Mouse (Mus musculus) heart, embryonic 11.5 days (tissue): ENCODE measurements around the gene P2ry14. TPM values are rescaled to one million over a fixed set of nuclear protein-coding genes. Genes with fewer than 3 reads are reported as not detected.
A peak's percentile ranks its signal among the peaks of the same experiment; 100 is the strongest.
"Not testable (repeated sequence)": the region's sequence is repeated elsewhere in the genome, so short reads cannot be mapped to it uniquely, and the experiment has no call there.

Source experiments
- ATAC-seq: fragments of 200-750 bp; cut with Nextera tagmentation; replicated peaks from 2 replicates; pipeline ENCODE4 v1.8.0; 2017; ENCODE audit warnings: moderate library complexity; ENCODE audit not compliant: insufficient number of reproducible peaks, low FRiP score, low TSS enrichment
- H3K27ac ChIP-seq: fragments of 300-500 bp; sonication (generic); 2 replicates; pipeline ENCODE4 v1.5.1; 2014; ENCODE audit warnings: mild to moderate bottlenecking, low read depth, low read length
- H3K27me3 ChIP-seq: fragments of 300-500 bp; sonication (generic); 2 replicates; pipeline ENCODE4 v1.6.1; 2014; ENCODE audit warnings: mild to moderate bottlenecking, low read length, mixed read lengths; ENCODE audit not compliant: control insufficient read depth, insufficient read depth
- H3K36me3 ChIP-seq: fragments of 300-500 bp; sonication (generic); 2 replicates; pipeline ENCODE4 v1.6.1; 2014; ENCODE audit warnings: mild to moderate bottlenecking, low read length, moderate library complexity, mixed read lengths; ENCODE audit not compliant: control insufficient read depth, insufficient read depth
- H3K4me1 ChIP-seq: fragments of 300-500 bp; sonication (generic); 2 replicates; pipeline ENCODE4 v1.6.1; 2014; ENCODE audit warnings: low read length; ENCODE audit not compliant: control insufficient read depth, insufficient read depth
- H3K4me2 ChIP-seq: fragments of 300-500 bp; sonication (generic); 2 replicates; pipeline ENCODE4 v1.6.1; 2014; ENCODE audit warnings: mild to moderate bottlenecking, moderate library complexity
- H3K4me3 ChIP-seq: fragments of 300-500 bp; sonication (generic); 2 replicates; pipeline ENCODE4 v1.5.1; 2014; ENCODE audit warnings: low read depth, low read length
- H3K9ac ChIP-seq: fragments of 300-500 bp; sonication (generic); 2 replicates; pipeline ENCODE4 v1.6.1; 2014; ENCODE audit warnings: mild to moderate bottlenecking, low read depth, low read length, moderate library complexity
- H3K9me3 ChIP-seq: fragments of 300-500 bp; sonication (generic); replicated peaks from 2 replicates; pipeline ENCODE4 v1.6.1; 2016; ENCODE audit warnings: low read length; ENCODE audit not compliant: control insufficient read depth
- WGBS: fragments of 180-500 bp; shearing (Covaris S2); extraction: QIAGEN DNeasy Blood & Tissue Kit; methylation state at CpG from one replicate; pipeline ENCODE4 v1.1.7; 2014; ENCODE audit not compliant: insufficient replicate concordance; 5-methylcytosine and 5-hydroxymethylcytosine counted together
- polyA plus RNA-seq: library from polyadenylated mRNA; unstranded; fragments of >200 nt; fragmentation: Nextera tagmentation; extraction: Ambion mirVana; gene quantifications from 2 replicates; pipeline ENCODE4 v1.2.1, GENCODE M21; 2014

The P2ry14 gene
- polyA plus RNA-seq, 1 experiment from 2014 or later, result 2.9 TPM

DNA sequence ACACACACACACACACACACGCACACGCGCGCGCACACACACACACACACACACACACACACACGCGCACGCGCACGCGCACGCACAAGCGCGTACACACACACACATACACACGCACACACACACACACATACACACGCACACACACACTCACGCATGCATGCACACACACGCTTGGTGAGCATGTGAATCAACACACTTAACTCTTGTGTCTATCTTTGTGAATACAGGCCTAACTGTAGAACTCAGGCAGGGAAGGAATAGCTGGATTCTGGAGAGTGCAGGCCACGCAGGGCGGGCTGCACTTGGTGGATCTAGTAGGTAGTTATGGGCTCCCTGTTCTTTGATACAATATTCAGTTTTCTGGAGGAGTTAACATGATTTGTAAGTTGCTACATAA, 24.7 kb downstream of the P2ry14 start:
- Histone ChIP-seq H3K4me1 (peaks cover 16% of the 10 kb centered on the region; the same call in 1 of the 2 replicates), H3K4me3 (no peak overlapping the region), H3K9ac (no peak overlapping the region), H3K4me2 (no peak overlapping the region), H3K27ac (no peak overlapping the region), H3K27me3 (0 out of 2 replicates have a peak, but pooled peaks cover 2% of the 10 kb centered on the region), H3K9me3 (no peaks in the 10 kb centered on the region), H3K36me3 (no peaks in the 10 kb centered on the region)
- no peak for ATAC-seq
- WGBS, result 90% methylated on average over 20 of the region's 20 CpGs

DNA sequence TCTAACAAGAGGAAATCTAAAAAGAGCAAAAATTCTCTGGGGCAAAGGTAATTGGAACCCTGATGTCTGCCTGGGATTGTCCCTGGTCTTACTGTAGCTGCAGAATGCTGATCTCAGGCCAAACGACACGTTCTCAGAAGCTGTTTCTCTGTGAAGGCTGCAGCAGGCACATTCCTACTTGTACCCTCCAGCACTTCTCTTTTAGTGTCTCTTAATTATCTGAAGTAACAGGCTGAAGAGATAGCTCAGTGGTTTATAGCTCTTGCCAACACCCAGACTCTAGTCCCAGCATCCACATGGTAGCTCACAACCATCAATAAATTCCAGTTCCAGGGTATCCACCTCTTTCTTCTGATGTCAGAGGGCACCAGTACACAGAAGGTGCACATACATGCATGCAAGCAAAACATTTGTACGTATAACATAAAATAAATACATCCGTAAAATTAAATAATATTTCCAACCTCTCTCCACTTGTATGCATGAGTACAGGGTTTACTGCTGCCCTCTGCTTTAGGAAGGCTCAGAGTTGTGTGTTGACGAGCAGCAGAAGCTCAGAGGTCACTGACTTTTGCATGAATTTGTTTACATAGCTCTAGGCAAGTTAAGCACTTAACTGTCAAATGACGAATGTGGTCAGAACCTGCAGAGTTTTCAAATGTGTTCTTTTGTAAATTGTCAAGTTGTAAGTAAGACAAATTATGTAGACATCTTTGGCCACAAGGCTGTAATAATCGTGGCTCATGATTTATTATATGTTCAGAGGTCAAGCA, 27.4 kb downstream of the P2ry14 start:
- H3K4me3 ChIP-seq, result no peak overlapping the region
- no peaks in the 10 kb centered on the region for H3K36me3 ChIP-seq
- H3K9me3 ChIP-seq, result no peaks in the 10 kb centered on the region
- H3K27ac ChIP-seq, result no peak overlapping the region
- ATAC-seq, result no peak
- peaks cover 15% of the 10 kb centered on the region for H3K4me1 ChIP-seq
- H3K4me2 ChIP-seq, result no peak overlapping the region
- no peak overlapping the region for H3K9ac ChIP-seq
- 47% methylated on average over 7 of the region's 7 CpGs for WGBS
- H3K27me3 ChIP-seq, result 0 out of 2 replicates have a peak, but pooled peaks cover 2% of the 10 kb centered on the region

DNA sequence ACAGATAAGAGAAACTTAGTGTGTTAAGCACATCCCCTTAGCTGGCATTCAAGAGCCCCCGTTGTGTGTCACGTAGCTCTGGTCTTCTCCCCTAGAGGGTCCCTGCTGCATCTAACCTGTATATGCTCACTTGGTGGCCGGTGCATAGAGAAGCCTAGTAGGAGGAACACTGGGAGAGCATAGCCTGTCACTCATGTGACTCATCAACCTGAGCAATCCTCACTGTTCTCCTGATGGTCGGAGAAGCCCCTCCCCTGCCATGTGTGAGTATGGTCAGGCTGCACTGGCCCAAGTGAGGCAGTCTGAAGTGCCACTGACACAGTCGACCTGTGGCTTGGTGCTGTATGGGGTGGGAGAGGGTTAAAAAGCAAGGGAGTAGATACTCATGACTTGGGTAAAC, 28.4 kb downstream of the P2ry14 start:
- H3K9me3 ChIP-seq, result no peaks in the 10 kb centered on the region
- H3K27me3 ChIP-seq, result no peaks in the 10 kb centered on the region
- no peak overlapping the region for H3K4me3 ChIP-seq
- no peak overlapping the region for H3K4me2 ChIP-seq
- ATAC-seq, result no peak
- H3K9ac ChIP-seq, result no peak overlapping the region
- peaks cover 14% of the 10 kb centered on the region for H3K4me1 ChIP-seq
- 37% methylated on average over 5 of the region's 5 CpGs for WGBS
- H3K36me3 ChIP-seq, result no peaks in the 10 kb centered on the region
- H3K27ac ChIP-seq, result no peak overlapping the region

DNA sequence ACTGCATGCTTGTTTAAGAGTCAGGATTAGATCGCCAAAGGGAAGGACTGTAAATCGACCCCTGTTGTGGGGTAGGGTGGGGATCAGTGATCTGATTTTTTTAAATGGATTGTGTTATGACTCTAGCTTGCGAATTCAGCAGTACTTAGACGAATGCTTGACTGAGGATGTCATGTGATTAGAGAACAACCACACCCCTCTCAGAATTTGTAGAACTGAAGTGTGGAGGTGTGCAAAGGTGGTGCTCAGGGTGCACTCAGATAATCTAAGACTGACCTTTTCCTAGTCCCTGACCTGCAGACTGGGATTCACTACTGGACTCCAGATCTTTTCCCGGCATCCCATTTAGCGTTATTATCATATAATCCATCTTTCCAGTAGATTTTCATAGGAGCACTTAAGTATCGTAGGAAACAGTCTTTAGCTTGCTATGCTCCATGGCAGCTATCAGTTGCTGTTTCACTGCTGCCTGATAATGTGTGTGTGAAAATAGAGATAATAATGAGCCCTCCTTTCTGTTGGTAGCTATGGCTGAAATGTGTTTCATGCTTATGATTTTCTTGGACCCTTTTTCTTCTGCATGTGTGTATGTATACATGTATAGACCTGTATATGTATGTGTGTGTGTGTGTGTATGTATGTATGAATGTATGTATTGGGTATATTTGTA, 31.5 kb downstream of the P2ry14 start:
- H3K9me3 ChIP-seq, result no peaks in the 10 kb centered on the region
- no peak overlapping the region for H3K4me2 ChIP-seq
- no peak for ATAC-seq
- H3K4me1 ChIP-seq, result peaks cover 14% of the 10 kb centered on the region
- no peak overlapping the region for H3K9ac ChIP-seq
- H3K4me3 ChIP-seq, result no peak overlapping the region
- 59% methylated on average over 7 of the region's 7 CpGs for WGBS
- H3K27me3 ChIP-seq, result no peaks in the 10 kb centered on the region
- no peaks in the 10 kb centered on the region for H3K36me3 ChIP-seq
- H3K27ac ChIP-seq, result no peak overlapping the region

DNA sequence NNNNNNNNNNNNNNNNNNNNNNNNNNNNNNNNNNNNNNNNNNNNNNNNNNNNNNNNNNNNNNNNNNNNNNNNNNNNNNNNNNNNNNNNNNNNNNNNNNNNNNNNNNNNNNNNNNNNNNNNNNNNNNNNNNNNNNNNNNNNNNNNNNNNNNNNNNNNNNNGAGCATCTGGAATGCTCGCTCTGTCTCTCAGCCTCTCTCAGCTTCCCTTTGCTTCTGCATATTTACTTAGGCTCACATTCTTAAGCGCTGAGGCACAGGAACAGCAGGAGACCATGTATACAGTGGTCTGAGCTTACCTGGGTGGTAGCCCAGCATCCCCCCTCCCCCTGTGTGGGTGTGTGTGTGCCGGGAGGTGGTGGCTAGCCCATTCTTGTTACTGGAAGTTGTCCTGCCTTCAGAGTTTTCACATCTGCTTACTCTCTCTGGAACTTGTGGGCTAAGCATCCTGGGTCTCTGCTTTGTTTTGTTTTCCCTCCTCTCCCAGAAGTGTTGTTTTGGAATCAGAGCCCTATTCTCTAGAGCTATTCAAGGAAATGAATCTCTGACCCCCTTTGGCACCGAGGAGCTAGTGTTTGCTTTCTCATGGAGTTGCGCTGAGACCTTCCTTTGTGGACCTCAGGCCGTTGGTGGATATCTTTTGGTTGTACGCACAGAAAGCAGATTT, 32.2 kb downstream of the P2ry14 start:
- no peaks in the 10 kb centered on the region for H3K36me3 ChIP-seq
- no peak overlapping the region for H3K27ac ChIP-seq
- ATAC-seq, result no peak
- WGBS, result 34% methylated on average over 7 of the region's 7 CpGs
- no peaks in the 10 kb centered on the region for H3K27me3 ChIP-seq
- no peak overlapping the region for H3K4me3 ChIP-seq
- H3K9ac ChIP-seq, result no peak overlapping the region
- H3K9me3 ChIP-seq, result no peaks in the 10 kb centered on the region
- peaks cover 14% of the 10 kb centered on the region for H3K4me1 ChIP-seq
- H3K4me2 ChIP-seq, result no peak overlapping the region

DNA sequence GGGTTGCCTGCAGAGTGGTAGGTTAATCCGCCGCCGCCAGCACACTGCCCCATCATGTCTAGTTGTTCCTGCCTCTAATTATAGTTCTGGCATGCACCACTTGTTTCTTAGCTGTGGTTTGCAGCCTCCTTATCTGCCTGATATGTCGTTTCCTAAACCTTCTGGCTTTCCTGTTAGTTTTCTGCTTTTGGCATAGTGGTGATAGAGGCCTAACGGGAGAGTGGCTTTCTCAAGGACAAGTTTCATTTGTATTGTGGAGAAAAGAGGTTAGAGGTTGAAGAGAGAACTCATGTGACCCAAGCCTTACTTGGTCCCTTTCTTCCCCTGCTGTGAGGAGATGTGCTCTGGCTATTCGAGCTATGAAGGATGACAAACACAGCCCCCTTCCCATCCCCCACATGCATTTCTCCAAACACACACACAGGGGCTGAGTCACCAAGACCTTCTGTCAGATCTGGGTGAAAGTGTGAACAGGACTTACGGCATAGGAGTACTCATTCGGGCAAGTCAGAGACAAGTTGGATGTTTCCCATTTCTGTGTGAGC, 39.4 kb downstream of the P2ry14 start:
- Histone ChIP-seq H3K36me3 (no peaks in the 10 kb centered on the region), H3K4me3 (no peak overlapping the region), H3K27ac (peak overlapping the region; percentile 86), H3K4me1 (peaks cover 8% of the 10 kb centered on the region), H3K27me3 (no peaks in the 10 kb centered on the region), H3K4me2 (peak overlapping the region; percentile 32), H3K9ac (no peak overlapping the region), H3K9me3 (no peaks in the 10 kb centered on the region)
- peak; percentile 55 for ATAC-seq
- WGBS, result 17% methylated on average over 8 of the region's 8 CpGs

DNA sequence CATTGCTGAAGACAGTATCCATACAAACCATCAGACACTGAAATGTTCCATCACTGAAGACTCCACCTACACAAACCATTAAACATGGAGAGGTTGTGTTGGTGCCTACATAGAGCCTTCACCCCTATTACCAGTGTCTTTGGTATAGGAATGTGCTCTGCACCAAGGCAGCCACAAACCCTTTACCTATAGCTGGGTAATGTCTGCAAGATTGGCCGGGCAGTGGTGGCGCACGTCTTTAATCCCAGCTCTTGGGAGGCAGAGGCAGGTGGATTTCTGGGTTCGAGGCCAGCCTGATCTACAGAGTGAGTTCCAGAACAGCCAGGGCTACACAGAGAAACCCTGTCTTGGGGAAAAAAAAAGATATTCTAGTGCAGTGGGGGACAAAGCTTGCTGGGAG, 40.1 kb downstream of the P2ry14 start:
- not testable (repeated sequence) for H3K36me3 ChIP-seq, H3K4me2 ChIP-seq, H3K4me3 ChIP-seq, ATAC-seq, H3K27me3 ChIP-seq, H3K9me3 ChIP-seq, H3K9ac ChIP-seq, H3K4me1 ChIP-seq
- WGBS, result 84% methylated on average over 4 of the region's 4 CpGs
- peak overlapping the region; percentile 86; the same call in 1 of the 2 replicates for H3K27ac ChIP-seq

DNA sequence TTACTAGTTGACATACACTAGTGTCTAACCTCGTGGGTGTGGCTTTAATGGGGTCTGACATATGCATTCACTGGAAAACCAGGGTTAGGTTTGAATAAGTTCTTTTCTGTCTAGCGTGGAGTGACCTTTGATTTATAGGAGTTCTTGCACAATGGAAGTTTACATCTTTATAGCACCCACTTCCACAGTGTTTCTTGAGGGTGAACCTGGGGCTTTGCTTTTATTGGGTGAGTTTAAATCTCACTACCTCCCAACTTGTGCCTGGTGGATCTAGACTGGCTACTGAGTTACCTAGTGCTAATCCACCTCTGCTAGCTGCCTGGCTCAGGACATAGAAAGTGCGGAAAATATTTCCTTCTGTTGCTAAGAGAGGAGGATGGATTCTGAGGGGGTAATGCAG, 41.5 kb downstream of the P2ry14 start:
- H3K9me3 ChIP-seq, result no peaks in the 10 kb centered on the region
- 72% methylated on average over 3 of the region's 3 CpGs for WGBS
- peaks cover 8% of the 10 kb centered on the region for H3K4me1 ChIP-seq
- H3K4me3 ChIP-seq, result no peak overlapping the region
- H3K4me2 ChIP-seq, result no peak overlapping the region
- no peak for ATAC-seq
- no peak overlapping the region for H3K9ac ChIP-seq
- no peaks in the 10 kb centered on the region for H3K36me3 ChIP-seq
- H3K27ac ChIP-seq, result no peak overlapping the region
- H3K27me3 ChIP-seq, result no peaks in the 10 kb centered on the region
